Mouse (Mus musculus) adrenal gland, postnatal 25 days (tissue): ENCODE results near the gene Ppm1l. TPM values are rescaled to one million over a fixed set of nuclear protein-coding genes. Genes with fewer than 3 reads are reported as not detected.

Experiments
- DNase-seq: peaks from one replicate; pipeline ENCODE4 v3.0.0; 2021; ENCODE audit warnings: mixed read lengths
- total RNA-seq: library from RNA; stranded (reverse); gene quantifications from 2 replicates; pipeline ENCODE4 v1.2.3, GENCODE M21; 2021

Ppm1l gene
- total RNA-seq, 1 experiment from 2014 or later: 13.6 TPM

DNA sequence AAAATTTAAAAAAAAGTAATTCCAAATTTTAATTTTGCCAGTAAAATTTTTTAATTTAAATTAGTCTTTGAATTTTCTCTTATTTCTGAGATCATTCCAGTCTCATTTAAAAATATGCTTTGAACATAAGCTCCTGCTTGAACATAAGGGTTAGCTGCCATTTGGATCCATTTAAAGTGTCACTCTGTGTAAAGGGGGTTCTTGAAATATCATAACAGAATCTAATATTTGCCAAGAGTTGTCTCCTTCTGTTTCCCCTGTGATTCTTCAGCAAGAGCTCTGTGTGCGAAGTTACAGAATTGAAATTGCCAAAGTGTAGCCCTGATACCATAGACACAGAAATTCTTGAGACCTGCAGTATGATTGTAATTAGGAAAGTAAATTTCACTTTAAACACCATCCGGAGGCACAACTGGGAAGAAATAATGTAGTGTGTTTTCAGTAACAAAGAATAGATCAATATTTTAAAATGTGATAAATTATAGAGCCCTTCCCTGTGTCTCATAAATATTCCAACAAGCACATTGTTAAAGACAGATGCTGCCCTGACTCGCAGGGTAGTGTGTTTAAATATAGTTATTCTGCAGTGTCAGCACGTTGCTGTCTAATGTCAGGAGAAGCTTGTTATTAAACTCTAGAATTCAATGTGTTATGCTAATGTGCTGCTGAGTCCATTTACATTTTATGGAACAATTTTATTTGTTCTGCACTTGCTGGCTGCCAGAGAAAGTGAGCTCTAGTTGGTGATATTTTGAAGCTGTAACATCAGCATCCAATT, 177.8 kb downstream of the Ppm1l start:
- DNase-seq: no peak

DNA sequence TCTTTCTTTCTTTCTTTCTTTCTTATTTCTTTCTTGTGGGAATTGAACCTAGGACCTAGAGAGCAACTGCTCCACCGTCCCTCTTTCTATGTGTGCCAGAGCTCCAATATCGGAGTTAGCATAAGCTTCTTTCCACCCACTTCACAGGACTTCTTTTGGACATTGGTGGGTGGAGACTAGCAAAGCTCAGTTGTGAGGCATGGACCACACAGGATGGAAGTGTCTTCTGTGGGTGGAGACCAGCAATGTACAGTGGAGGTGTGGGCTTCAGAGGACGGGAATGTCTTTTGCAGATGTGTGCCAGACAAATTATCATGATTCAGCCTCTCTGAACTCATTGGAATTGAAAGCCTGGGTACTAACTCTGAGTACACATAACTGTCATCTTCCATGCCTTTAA, 180.5 kb downstream of the Ppm1l start:
- DNase-seq: no peak

DNA sequence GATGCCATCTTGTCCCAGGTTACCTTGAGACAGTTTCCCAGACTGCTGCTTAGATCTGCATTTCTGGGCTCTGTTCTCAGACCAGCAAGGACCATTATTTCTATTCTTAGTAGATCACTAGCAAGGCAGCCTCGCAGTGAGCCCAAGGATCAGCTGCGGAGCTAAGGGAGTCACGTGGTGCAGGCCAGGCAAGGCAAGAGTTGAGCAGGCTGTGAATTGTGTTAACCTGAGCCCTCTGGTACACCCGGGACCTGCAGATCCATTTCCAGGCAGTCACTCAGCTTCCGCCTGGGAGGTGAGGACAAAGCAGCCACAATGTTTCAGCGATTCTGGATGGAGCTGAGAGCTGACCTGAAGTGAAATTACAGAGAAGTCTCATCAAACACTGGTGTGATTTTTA, 185.3 kb downstream of the Ppm1l start:
- DNase-seq: no peak

DNA sequence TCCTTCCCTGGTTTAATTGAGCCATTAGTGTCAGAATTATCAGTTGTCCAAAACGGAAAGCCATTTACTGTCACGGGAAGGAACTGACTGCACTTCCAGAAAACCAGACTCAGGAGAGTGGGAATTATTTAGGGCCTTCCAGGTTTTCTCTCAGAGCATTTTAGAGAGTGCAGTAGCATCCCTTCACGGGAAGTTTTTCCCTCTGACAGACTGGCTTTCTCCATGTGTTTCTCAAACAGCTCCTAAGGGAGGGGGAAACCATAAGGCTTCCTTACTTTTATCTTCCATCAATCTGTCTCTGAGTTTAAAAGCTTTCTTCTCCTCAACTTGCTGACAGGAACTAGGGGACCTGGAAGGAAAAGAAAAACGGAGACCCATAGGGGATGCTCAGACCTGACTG, 185.9 kb downstream of the Ppm1l start:
- DNase-seq: no peak

DNA sequence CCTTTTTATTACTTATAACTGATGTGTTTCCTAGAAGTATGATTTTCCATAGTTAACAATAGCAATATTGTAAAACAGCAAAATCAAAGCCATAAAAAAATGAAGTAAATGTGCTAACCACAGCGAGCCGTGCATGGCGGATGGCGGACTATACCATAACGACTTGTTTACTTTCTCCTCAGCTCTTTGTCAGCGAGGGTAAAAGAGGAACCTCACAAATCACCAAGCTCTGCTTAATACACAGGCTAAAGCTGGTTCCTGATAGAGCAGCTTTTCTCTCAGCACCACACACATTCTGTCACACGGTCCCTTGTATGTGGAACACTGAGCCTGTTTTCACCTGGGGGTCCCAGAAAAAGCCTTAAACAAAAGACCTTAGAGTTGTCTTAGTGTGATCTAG, 188.4 kb downstream of the Ppm1l start:
- DNase-seq: no peak

DNA sequence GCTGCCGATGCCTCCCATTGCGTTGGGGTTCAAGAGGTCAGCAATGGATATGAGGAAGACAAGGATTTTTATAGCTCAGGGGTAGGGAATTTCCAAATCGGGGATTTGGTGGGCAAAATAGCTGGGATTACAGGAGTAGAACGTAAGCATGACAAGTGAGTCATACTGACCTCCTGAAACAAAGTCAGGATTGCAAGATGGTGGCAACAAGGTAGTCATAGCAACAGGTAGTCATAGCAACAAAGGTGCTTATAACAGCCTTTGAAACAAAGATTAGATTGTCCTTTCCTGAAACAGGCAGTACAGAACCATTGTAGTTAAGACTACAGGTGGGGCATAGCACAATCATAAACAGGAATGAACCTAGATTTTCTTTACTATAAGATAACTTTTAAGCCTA, 189.7 kb downstream of the Ppm1l start:
- DNase-seq: no peak

DNA sequence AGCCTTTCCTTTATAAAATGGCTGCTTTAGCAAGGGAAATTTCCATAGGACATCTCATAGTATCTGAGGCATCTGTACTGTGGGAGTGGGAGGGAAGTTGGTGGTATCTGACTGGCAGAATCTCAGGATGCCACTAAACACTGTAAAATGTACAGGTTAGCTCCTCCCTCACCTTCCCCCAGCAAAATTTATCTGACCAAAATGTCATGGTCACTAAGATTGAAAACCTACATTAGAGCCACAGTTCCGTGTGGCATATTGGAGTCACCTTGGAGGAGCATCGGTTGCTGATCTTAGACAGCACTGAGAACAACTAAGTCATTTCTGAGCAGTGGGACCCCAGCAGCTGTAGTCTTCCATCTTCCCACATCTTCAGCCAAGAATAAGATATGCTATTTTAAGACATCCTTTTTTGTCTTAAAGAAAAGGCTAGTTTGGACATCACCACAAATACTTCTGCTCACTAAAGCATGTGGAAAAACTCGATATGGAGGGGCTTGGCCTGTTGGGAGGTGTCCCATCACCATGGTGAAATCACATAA, 192.8 kb downstream of the Ppm1l start:
- no peak for DNase-seq

DNA sequence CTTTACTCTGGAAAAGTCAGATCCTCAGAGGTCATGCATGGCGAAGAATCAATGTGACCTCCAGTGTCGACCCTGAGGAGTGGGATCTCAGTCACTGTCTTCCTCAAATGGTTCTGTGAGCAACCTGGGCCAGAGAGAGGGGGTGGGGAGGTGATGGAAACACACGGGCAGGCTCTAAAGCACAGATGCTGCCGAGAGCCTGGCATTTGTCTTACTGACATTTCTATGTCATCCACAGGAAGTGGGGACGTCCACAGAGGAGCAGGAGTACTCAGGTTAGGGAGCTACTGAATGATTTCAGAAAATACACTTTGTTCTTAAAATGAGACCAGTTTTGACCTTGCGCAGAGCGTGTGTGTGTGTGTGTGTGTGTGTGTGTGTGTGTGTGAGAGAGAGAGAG, 195.2 kb downstream of the Ppm1l start:
- no peak for DNase-seq

DNA sequence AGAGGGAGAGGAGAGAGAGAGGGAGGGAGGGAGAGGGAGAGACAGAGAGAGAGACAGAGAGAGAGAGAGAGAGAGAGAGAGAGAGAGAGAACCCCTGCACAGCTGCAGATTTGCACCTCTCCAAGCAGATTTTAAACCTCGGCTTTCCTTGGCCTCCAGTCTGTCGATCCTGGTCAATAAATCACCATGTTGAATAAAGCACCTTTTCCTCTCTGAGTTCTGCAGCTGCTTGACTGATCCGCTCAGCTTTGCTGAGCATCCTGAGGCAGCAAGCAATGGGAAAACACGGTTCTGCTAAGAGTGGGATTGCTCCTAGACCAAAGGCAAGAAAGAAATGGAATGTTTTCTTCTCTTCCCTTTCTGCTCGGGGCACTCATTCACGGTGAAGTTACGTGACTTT, 195.7 kb downstream of the Ppm1l start:
- no peak for DNase-seq

DNA sequence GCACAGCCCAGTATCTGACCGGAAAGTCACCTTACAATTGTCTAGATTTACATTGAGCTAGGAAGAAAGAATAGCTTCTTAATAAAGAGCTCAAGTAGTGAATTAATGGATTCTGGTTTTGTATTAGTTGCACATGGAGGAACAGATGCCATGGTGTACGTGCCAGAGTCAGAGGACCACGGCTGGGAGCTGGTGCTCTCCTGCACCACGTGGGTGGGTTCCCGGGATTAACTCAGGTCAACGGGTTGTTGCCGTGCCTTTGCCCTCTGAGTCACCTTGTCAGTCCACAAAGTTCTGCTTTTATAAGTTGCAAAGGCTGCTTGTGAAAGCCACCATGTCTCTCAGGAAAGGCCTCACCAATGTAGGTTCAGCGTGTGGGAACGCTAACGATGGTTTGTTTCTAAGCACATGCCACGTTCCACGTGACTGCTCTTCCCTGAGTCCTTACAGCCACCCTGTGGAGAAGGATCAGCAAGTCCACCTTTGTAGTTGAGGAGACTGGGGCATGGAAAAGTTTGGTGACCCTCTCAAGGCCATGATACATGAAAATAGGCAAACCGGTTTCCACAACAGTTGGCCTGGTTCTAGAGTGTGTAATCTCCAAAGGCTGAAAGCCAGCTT, 199.2 kb downstream of the Ppm1l start:
- DNase-seq: no peak

DNA sequence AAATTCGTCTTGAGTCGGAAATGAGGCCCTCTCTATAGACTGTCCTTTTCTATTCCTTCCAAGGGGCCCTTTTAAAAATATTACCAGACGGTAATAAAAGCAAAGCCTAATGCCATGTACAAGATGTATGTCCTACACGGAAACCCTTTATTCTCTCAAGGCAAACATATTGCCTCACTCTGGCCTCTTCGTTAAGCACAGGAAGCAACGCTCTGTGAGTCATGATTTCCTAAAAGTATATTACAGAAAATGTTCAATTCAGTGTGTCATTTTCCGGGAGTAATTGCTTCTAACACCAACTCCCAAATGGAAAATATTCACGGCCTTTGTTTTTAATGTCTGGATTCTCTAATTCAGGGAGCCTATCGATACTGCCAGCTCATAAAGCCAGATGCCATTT, 202.5 kb downstream of the Ppm1l start:
- DNase-seq: no peak

DNA sequence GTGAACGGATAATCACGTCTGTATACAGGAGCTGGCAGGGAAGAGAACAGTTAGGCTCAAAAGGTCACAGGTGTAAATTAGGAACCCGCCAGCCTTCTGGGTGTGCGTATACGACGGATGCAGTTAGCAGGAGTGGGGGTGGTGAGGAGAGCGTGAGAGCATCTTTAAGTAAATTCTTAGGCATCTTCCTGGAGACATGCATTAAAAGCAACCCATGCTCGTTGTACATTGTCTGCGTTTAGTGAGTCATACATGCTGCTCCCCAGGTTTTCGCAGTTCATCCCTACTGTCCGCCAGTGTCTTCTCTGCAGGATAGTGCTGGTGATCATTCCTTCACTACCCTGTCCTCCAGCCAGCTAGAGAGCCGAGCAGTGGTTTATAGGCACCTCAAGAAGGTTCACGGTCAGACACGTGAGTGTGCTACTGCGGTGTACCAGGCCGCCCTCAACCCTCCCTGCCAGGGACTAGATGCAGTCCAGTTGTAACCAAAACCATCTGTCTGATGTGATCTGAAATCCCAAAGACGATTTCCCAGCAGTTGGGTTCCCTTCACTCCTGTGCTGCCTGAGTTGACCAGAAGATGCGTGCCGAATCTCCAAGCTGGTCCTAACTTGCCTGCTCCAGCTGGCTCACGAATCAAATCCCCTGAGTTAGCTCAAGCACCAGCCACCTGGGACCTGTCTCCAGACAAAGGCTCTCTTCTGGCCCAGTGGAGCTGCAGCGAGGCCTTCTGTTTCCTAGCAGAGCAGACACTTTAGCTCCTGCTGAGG, 203.3 kb downstream of the Ppm1l start:
- DNase-seq: no peak

DNA sequence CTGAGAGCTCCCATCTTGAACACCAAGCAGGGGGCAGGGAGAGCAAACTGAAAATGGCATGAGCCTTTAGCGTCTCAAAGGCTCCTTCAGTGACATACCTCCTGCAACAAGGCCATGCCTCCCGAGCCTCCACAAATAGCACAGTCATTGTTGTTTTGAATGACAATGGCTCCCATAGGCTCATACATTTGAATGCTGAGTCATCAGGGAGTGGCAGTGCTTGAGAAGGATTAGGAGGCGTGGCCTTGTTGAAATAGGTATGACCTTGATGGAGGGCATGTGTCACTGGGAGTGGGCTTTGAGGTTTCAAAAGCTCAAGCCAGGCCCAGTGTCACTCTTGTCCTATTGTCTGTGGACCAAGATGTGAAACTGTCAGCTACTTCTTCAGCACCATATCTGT, 205.6 kb downstream of the Ppm1l start:
- DNase-seq: no peak

DNA sequence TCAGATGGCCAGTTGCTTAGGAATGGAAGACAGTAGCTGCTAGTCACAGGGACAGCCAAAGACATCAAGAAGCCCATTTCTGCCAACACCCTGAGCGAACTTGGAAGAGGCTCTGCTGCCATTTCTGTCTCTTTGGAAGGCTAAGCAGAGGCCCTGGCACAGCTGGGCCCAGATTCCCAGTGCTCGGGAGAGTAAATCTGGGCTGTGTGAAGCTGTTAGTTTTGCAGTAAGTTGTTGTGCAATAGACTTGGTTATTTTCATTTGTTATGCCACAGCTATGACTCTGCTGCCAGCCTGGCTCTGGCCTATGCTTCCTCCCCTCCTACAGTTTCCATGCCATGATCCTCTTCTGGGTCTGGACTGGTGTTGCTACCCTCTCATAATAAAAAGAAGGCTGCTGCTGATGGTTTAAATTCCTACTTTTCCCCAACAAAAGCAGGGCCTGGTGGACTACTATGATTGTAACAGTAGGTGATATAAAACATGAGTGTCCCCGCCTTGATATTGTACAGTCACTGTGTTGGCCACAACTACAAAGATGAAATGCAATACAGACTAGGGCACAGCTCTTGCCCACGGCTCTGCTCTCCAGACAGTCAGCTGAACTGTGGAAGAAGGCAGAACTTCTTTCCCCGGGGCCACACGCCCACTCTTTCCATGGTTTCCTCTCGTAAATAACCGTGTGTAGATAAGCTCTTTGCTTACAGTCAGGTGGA, 207.9 kb downstream of the Ppm1l start:
- no peak for DNase-seq

DNA sequence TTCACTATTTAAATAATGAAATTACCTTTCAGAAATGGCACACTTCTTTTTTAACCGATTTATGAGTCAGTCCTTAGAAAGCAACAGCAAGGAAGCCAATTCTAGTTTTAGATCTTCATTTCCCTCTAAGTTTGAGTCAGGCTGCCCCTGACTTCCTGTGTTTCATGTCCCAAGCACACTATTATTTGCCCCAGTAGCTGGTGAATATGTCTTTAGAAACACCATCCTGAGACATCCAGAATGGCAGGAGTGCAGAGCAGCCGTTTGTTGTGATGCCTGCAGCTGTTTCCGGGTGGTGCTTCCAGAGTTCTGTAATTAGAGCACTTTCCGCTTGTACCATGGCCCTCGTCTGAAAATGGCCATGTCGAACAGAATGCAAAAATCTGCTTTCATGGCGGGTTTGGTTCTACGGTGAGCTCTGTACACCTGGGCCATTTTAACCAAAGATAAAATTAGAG, 208.4 kb downstream of the Ppm1l start:
- no peak for DNase-seq

DNA sequence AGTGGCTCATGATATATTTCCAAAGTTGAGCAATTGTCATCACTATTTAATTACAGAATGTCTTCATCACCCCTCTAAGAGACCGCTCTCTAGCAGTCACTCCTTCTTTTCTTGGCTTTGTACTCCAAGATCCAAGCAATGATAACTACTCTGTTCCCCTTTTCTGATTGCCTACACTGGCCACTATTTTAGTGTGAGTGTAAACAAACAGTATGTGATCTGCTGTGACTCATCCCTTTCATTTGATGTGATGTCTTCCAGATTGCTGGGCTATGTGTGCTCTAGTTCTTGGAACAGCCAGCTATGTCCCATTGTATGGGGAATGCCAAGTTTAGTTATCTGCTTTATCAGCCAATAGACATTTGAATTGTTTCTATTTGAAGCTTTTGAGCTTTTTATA, 210.7 kb downstream of the Ppm1l start:
- DNase-seq: no peak

DNA sequence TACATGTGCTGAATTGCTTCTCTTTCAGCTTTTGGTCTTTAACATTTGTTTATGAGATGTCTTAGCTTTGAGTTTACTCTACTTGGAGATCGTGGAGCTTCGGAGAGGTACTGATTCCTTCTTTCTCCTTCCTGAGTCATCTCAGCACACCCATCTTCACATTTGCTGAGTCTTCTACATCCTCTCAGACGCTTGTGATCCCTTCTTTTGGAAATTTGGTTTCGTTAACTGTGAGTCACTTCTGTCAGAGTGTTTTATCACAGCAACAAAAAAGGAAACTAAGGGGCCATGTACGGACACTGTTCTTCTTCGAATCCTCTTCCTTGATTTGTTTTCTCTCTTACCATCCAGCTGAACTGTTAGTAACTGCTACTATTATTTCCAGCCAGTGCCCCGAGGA, 212.9 kb downstream of the Ppm1l start:
- no peak for DNase-seq

DNA sequence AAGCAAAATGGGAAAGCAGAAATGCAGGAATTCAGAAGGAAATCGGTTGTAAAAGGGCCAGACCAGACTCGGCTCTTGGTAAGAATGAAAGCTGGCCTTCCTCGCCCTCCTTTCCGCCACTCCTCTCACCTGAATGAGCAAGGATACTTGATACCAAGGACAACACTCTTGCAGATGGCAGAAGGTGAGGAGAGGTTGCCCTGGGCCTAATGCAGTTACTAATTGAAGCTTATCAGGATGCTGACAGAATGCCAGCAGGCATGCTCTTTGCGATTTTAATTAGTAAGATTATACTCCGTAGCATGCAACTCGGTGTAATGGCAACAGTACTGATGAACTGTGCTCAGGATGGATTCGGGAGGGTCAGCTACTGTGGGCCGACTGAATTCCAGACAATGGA, 214.8 kb downstream of the Ppm1l start:
- DNase-seq: no peak

DNA sequence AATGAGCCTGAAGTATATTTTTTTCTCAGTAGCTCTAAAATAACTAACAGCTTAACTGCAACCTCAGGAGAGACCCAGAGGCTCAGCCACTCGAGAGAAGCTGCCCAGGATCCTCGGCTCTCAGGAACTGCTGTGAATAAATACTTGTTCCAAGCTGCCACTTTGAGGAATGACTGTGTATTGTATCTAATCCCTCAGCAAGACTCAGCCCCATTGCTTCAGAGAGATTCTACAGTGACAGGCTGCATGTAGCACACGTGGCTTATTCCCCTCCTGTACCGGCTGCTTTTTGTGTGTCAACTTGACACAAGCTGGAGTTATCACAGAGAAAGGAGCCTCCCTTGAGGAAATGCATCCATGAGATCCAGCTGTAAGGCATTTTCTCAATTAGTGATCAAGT, 216.0 kb downstream of the Ppm1l start:
- DNase-seq: no peak

DNA sequence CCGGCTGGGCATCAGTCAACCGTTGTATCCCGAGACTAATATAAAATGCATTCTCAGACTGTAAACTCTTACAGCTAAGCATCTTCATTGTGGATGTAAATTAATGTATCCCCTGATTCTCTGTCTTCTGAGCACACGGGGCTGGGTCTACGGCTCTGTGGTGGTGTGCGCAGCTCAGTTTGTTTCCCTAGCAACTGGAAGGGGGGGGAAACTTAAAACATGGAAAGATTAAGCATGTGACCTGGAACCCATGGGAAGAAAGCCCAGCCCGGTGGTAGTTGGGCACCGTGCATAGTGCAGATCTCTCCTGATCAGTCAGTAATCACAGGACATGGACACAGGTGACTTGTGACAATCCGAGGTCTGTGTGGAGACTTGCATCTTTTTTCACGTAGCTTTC, 218.8 kb downstream of the Ppm1l start:
- DNase-seq: no peak

DNA sequence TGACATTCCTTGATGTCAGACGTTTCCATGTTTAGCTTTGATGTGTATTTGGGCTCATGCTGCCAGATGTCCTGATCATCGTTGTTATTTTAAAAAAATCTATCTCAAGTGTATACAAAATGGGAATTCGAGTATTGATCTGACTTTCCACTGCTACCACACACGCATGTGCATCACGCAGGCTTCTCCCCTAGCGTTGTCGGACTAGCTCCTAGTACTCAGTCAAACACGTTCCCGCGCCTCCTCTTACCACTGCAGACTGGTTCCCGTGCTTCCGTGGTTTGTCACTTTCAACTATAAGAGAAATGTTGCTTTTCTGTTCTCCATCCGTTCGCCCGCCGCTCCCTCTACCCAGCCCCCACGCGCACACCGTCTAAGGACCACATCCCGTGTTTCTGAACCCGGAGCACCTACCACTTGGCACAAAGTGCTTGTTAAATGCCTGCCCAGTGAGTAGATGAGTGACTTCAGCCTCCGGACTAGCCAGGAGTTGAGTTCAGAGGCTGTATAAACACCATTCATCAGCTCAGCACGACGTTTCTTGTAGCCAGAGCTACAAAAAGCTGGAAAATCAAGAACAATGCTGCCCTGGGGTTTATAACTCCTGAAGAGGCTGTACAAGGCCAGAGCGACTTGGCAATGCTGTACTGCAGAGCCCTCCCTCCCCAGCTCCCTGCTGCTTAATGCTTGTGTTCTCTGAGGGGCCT, 219.4 kb downstream of the Ppm1l start:
- DNase-seq: no peak

DNA sequence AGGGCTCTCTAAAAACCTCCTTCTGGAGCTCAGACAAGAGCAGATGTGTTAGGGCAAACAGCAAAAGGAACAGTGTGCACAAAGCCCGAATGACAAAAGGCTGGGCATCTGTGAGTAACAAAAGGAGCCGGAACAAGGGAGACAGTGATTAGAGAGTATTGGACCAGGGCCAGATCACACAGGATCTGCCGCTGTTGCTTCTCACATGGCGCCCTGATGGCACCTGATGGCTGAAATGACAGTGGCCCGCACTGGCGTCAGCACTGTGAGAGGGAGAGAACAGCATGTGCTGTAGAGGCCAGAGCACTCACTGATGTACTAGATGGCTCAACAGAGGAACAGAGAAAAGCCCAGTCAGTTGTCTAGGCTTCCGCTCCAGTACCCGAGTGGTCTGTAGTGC, 226.3 kb downstream of the Ppm1l start:
- DNase-seq: no peak
